Mouse (Mus musculus): ENCODE measurements around the gene Mpc2.

Gene Mpc2

DNA sequence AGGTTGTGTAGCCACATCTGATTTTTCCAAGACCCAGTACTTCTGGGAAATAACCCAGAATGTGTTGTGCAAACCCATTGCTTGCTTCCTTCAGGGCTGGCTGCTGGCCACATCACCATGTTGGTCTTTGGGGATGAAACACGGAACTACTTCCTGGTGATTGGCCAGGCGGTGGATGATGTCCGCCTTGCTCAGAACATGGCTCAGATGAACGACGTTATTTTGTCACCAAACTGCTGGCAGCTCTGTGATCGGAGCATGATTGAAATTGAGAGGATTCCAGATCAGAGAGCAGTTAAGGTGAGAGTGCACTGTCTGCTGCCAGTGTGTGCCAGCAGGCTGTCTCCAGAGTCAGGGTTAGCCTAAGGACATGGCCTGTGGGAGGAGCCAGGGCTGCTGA, 49.7 kb downstream of the Mpc2 start:
- no peak for DNase-seq

DNA sequence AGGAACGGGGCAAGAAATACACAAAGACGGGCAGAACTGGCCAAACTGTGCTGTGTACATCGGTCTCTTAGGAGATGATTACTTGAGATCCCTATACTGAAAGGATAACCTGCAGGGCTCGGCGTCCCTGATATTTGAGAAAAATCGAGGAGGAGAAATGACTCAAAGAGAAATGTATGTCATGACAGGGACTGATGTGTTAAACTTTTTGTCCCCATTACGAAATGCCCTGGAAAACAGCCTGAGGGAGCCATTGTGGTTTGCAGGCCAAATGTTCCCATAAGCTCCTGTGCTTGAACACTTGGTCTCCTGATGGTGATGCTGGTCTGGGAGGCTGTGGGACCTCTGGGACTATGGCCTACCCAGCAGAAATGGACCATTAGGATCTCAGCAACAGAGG, 60.3 kb downstream of the Mpc2 start:
- DNase-seq = no peak

Measured in cerebellum, adult 18-20 months (tissue).